Mouse (Mus musculus) spleen, postnatal 4 days (tissue): ENCODE measurements around the gene Pnkd.
"Not testable (repeated sequence)": the region's sequence is repeated elsewhere in the genome, so short reads cannot be mapped to it uniquely, and the experiment has no call there.

ENCODE experiments used
- DNase-seq, 2 experiments: peaks; one replicate each; pipeline ENCODE4 v3.0.0; 2022; ENCODE audit warnings: low spot score in 2 of 2

Gene Pnkd

GRCm38 (mm10) chr1:74296477-74296876 is 11.7 kb downstream of the Pnkd start:
- DNase-seq = peak in 1 of 2 experiments; percentile 58

GRCm38 (mm10) chr1:74297269-74297668 is 12.5 kb downstream of the Pnkd start:
- DNase-seq = peak in 1 of 2 experiments; percentile 60

GRCm38 (mm10) chr1:74298157-74298750 is 13.5 kb downstream of the Pnkd start:
- DNase-seq = peak in 1 of 2 experiments; percentile 54

- peak in 1 of 2 experiments; percentile 55 for DNase-seq
These were observed 14.3 kb downstream of the Pnkd start for GRCm38 (mm10) chr1:74298996-74299395.

- no peak for DNase-seq
These were observed 15.8 kb downstream of the Pnkd start for GRCm38 (mm10) chr1:74300347-74301110.

GRCm38 (mm10) chr1:74302229-74302628 is 17.5 kb downstream of the Pnkd start:
- no peak for DNase-seq

- DNase-seq = no peak
These were observed 18.1 kb downstream of the Pnkd start for GRCm38 (mm10) chr1:74302835-74303234.

GRCm38 (mm10) chr1:74303509-74304338 is 19.0 kb downstream of the Pnkd start:
- peak; percentile 65 to 85 for DNase-seq

- DNase-seq = no peak
These were observed 19.6 kb downstream of the Pnkd start for GRCm38 (mm10) chr1:74304339-74304790.

- DNase-seq = no peak
These were observed 20.2 kb downstream of the Pnkd start for GRCm38 (mm10) chr1:74304946-74305345.

- DNase-seq = no peak
These were observed 20.8 kb downstream of the Pnkd start, which contains the start of gene Tmbim1 for GRCm38 (mm10) chr1:74305522-74305921. TSS of gene Tmbim1 (minus strand) at chr1:74305622.

- no peak for DNase-seq
These were observed 22.4 kb downstream of the Pnkd start for GRCm38 (mm10) chr1:74307146-74307545.

GRCm38 (mm10) chr1:74308001-74308964 is 23.6 kb downstream of the Pnkd start:
- DNase-seq = no peak

- no peak for DNase-seq
These were observed 25.0 kb downstream of the Pnkd start for GRCm38 (mm10) chr1:74309767-74310166.

- DNase-seq = peak in 1 of 2 experiments; percentile 58
These were observed 28.4 kb downstream of the Pnkd start for GRCm38 (mm10) chr1:74313049-74313692.

GRCm38 (mm10) chr1:74314796-74315195 is 30.1 kb downstream of the Pnkd start:
- no peak for DNase-seq

GRCm38 (mm10) chr1:74316114-74316827 is 31.5 kb downstream of the Pnkd start:
- no peak for DNase-seq

- no peak for DNase-seq
These were observed 34.0 kb downstream of the Pnkd start for GRCm38 (mm10) chr1:74318711-74319110.

- no peak for DNase-seq
These were observed 36.7 kb downstream of the Pnkd start for GRCm38 (mm10) chr1:74321396-74321795.

- DNase-seq = not testable (repeated sequence)
These were observed 42.2 kb downstream of the Pnkd start for GRCm38 (mm10) chr1:74326916-74327315.
